Mouse (Mus musculus): ENCODE measurements around the gene Pvr. TPM values are rescaled to one million over a fixed set of nuclear protein-coding genes. Genes with fewer than 3 reads are reported as not detected.

Gene Pvr
- 0.72 TPM in 1 of 2 replicates, not detected in the other for total RNA-seq (2015; ENCODE audit: low replicate concordance)
- 0.13 and 2.0 TPM in 2 replicates for total RNA-seq (2017; ENCODE audit: low replicate concordance)

- no peak for ATAC-seq (replicated peaks; ENCODE audit: low FRiP score, poor library complexity, severe bottlenecking)
These were observed at the start of gene Pvr for GRCm38 (mm10) chr7:19920506-19921261. Pvr (minus strand) TSS chr7:19921160.

- no peak for ATAC-seq (replicated peaks; ENCODE audit: low FRiP score, poor library complexity, severe bottlenecking)
These were observed 49.2 kb upstream of the Pvr start for GRCm38 (mm10) chr7:19970196-19970595.

- no peak for ATAC-seq (replicated peaks; ENCODE audit: low FRiP score, poor library complexity, severe bottlenecking)
These were observed 48.7 kb upstream of the Pvr start for GRCm38 (mm10) chr7:19969541-19970090.

- no peak for ATAC-seq (replicated peaks; ENCODE audit: low FRiP score, poor library complexity, severe bottlenecking)
These were observed 48.1 kb upstream of the Pvr start for GRCm38 (mm10) chr7:19969106-19969505.

- no peak for ATAC-seq (replicated peaks; ENCODE audit: low FRiP score, poor library complexity, severe bottlenecking)
These were observed 44.1 kb upstream of the Pvr start, which contains the start of gene Ceacam20 for GRCm38 (mm10) chr7:19964985-19965579. Ceacam20 (plus strand) TSS chr7:19965412.

GRCm38 (mm10) chr7:19962423-19962822 is 41.5 kb upstream of the Pvr start:
- ATAC-seq (replicated peaks; ENCODE audit: low FRiP score, poor library complexity, severe bottlenecking): no peak

- ATAC-seq (replicated peaks; ENCODE audit: low FRiP score, poor library complexity, severe bottlenecking): no peak
These were observed 35.4 kb upstream of the Pvr start for GRCm38 (mm10) chr7:19956341-19956781.

GRCm38 (mm10) chr7:19955861-19956260 is 34.9 kb upstream of the Pvr start:
- ATAC-seq (replicated peaks; ENCODE audit: low FRiP score, poor library complexity, severe bottlenecking): no peak

- ATAC-seq (replicated peaks; ENCODE audit: low FRiP score, poor library complexity, severe bottlenecking): no peak
These were observed 32.1 kb upstream of the Pvr start for GRCm38 (mm10) chr7:19953054-19953453.

- no peak for ATAC-seq (replicated peaks; ENCODE audit: low FRiP score, poor library complexity, severe bottlenecking)
These were observed 31.5 kb upstream of the Pvr start for GRCm38 (mm10) chr7:19952320-19952986.

GRCm38 (mm10) chr7:19950589-19950988 is 29.6 kb upstream of the Pvr start, which contains the start of gene Igsf23:
Igsf23 (minus strand) TSS chr7:19950756.
- no peak for ATAC-seq (replicated peaks; ENCODE audit: low FRiP score, poor library complexity, severe bottlenecking)

GRCm38 (mm10) chr7:19949996-19950395 is 29.0 kb upstream of the Pvr start:
- ATAC-seq (replicated peaks; ENCODE audit: low FRiP score, poor library complexity, severe bottlenecking): no peak

GRCm38 (mm10) chr7:19948956-19949355 is 28.0 kb upstream of the Pvr start:
- ATAC-seq (replicated peaks; ENCODE audit: low FRiP score, poor library complexity, severe bottlenecking): no peak

GRCm38 (mm10) chr7:19945821-19946515 is 25.0 kb upstream of the Pvr start:
- ATAC-seq (replicated peaks; ENCODE audit: low FRiP score, poor library complexity, severe bottlenecking): no peak

- no peak for ATAC-seq (replicated peaks; ENCODE audit: low FRiP score, poor library complexity, severe bottlenecking)
These were observed 24.2 kb upstream of the Pvr start for GRCm38 (mm10) chr7:19945201-19945600.

- no peak for ATAC-seq (replicated peaks; ENCODE audit: low FRiP score, poor library complexity, severe bottlenecking)
These were observed 23.7 kb upstream of the Pvr start for GRCm38 (mm10) chr7:19944709-19945108.

GRCm38 (mm10) chr7:19940256-19940655 is 19.3 kb upstream of the Pvr start:
- no peak for ATAC-seq (replicated peaks; ENCODE audit: low FRiP score, poor library complexity, severe bottlenecking)

GRCm38 (mm10) chr7:19939555-19940235 is 18.7 kb upstream of the Pvr start:
- no peak for ATAC-seq (replicated peaks; ENCODE audit: low FRiP score, poor library complexity, severe bottlenecking)

- ATAC-seq (replicated peaks; ENCODE audit: low FRiP score, poor library complexity, severe bottlenecking): no peak
These were observed 16.4 kb upstream of the Pvr start for GRCm38 (mm10) chr7:19937229-19937821.

Data from erythroid progenitor cell, adult 5-6 weeks (primary cell).